Mouse (Mus musculus) hindbrain, embryonic 11.5 days (tissue): ENCODE measurements around the gene Tifa. TPM values are rescaled to one million over a fixed set of nuclear protein-coding genes. Genes with fewer than 3 reads are reported as not detected.
A peak's percentile ranks its signal among the peaks of the same experiment; 100 is the strongest.

Source experiments
- ATAC-seq: fragments of 200-750 bp; cut with Nextera tagmentation; 2 replicates; pipeline ENCODE4 v1.8.0; 2017; ENCODE audit warnings: mild to moderate bottlenecking, moderate TSS enrichment, moderate library complexity; ENCODE audit not compliant: low FRiP score
- DNase-seq: peaks from one replicate; pipeline ENCODE4 v3.0.0-alpha.2; 2015; ENCODE audit warnings: low spot score
- H3K27ac ChIP-seq: fragments of 300-500 bp; sonication (generic); 2 replicates; pipeline ENCODE4 v1.5.1; 2014; ENCODE audit warnings: mild to moderate bottlenecking, low read depth, low read length
- H3K27me3 ChIP-seq: fragments of 300-500 bp; sonication (generic); 2 replicates; pipeline ENCODE4 v1.6.1; 2014; ENCODE audit warnings: mild to moderate bottlenecking, low read length, moderate library complexity, mixed read lengths; ENCODE audit not compliant: control insufficient read depth, insufficient read depth
- H3K36me3 ChIP-seq: fragments of 300-500 bp; sonication (generic); 2 replicates; pipeline ENCODE4 v1.6.1; 2014; ENCODE audit warnings: mild to moderate bottlenecking, low read length, moderate library complexity, mixed read lengths; ENCODE audit not compliant: control insufficient read depth, insufficient read depth
- H3K4me1 ChIP-seq: fragments of 300-500 bp; sonication (generic); replicated peaks from 2 replicates; pipeline ENCODE4 v1.6.1; 2014; ENCODE audit warnings: low read length, mixed read lengths; ENCODE audit not compliant: control insufficient read depth, insufficient read depth
- H3K4me2 ChIP-seq: fragments of 300-500 bp; sonication (generic); replicated peaks from 2 replicates; pipeline ENCODE4 v1.6.1; 2014; ENCODE audit warnings: mild to moderate bottlenecking, low read depth, low read length
- H3K4me3 ChIP-seq: fragments of 300-500 bp; sonication (generic); 2 replicates; pipeline ENCODE4 v1.5.1; 2014; ENCODE audit warnings: low read depth, low read length
- H3K9ac ChIP-seq: fragments of 300-500 bp; sonication (generic); 2 replicates; pipeline ENCODE4 v1.6.1; 2014; ENCODE audit warnings: low read depth, low read length
- H3K9me3 ChIP-seq: fragments of 300-500 bp; sonication (generic); 2 replicates; pipeline ENCODE4 v1.6.1; 2016; ENCODE audit warnings: low read length; ENCODE audit not compliant: control insufficient read depth
- WGBS: fragments of 180-500 bp; shearing (Covaris S2); extraction: QIAGEN DNeasy Blood & Tissue Kit; methylation state at CpG from one replicate; pipeline ENCODE4 v1.1.7; 2014; 5-methylcytosine and 5-hydroxymethylcytosine counted together
- polyA plus RNA-seq: library from polyadenylated mRNA; unstranded; fragments of >200 nt; fragmentation: Nextera tagmentation; extraction: Ambion mirVana; gene quantifications from 2 replicates; pipeline ENCODE4 v1.2.1, GENCODE M21; 2014

The Tifa gene
- polyA plus RNA-seq, 1 experiment from 2014 or later = 4.5 TPM

DNA sequence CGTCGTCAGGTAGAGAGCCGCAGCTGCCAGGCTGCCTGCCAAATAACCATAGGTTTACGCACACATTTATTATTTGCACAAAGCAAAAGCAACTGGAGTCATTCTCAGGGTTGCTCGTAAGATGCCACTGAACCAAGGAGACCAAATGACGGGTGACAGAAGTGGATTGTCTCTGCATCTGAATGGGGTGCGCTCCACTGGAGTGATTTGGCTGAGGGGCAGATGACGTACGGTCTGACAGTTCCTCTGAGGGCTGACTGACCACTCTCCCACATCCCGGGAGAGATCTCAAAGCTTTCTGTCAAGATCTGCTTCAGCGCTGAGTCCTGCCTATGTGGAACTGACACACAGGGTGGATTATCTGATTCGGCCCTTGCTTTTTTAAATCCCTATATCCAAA lies 15.5 kb downstream of the Tifa start:
- Histone ChIP-seq H3K27ac (no peak overlapping the region), H3K4me2 (no peak overlapping the region), H3K36me3 (no peaks in the 10 kb centered on the region; the same call in 1 of the 2 replicates), H3K27me3 (no peaks in the 10 kb centered on the region), H3K4me3 (no peak overlapping the region), H3K4me1 (no peaks in the 10 kb centered on the region), H3K9me3 (no peaks in the 10 kb centered on the region), H3K9ac (no peak overlapping the region)
- ATAC-seq (no peak), DNase-seq (no peak)
- WGBS = 80% methylated on average over 12 of the region's 12 CpGs

DNA sequence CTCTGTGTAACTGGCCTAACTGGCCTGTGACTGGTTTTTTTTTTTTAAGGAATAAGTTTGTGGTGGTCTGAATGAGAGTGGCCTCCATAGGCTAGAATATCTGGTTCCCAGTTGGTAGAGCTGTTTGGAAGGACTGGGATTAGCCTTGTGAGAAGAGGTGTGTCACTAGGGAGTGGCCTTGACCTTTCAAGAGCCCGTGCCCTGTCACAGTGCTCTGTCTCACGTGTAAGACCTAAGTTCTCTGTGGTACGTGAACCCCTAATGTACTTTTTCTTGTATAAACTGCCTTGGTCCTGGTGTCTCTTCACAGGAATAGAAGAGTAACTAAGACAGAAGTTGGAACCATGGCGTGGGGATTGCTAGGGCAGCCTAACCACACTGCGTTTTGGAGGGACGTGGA lies 16.4 kb downstream of the Tifa start:
- DNase-seq (no peak), ATAC-seq (no peak)
- Histone ChIP-seq H3K9ac (no peak overlapping the region), H3K4me2 (no peak overlapping the region), H3K27me3 (no peaks in the 10 kb centered on the region), H3K36me3 (no peaks in the 10 kb centered on the region; the same call in 1 of the 2 replicates), H3K9me3 (no peaks in the 10 kb centered on the region), H3K27ac (no peak overlapping the region), H3K4me3 (no peak overlapping the region), H3K4me1 (no peaks in the 10 kb centered on the region)
- WGBS = 96% methylated on average over 6 of the region's 6 CpGs

GRCm38 (mm10) chr3:127807846-127808245 lies 18.2 kb downstream of the Tifa start:
- Histone ChIP-seq H3K4me1 (no peaks in the 10 kb centered on the region), H3K27ac (no peak overlapping the region), H3K4me2 (no peak overlapping the region), H3K4me3 (no peak overlapping the region), H3K9me3 (no peaks in the 10 kb centered on the region), H3K9ac (no peak overlapping the region), H3K36me3 (no peaks in the 10 kb centered on the region; the same call in 1 of the 2 replicates), H3K27me3 (no peaks in the 10 kb centered on the region)
- peak; percentile 19 for DNase-seq
- ATAC-seq = 0 out of 2 replicates have a peak, but pooled peaks have one; percentile 27
- 41% methylated on average over 5 of the region's 5 CpGs for whole genome bisulfite sequencing

DNA sequence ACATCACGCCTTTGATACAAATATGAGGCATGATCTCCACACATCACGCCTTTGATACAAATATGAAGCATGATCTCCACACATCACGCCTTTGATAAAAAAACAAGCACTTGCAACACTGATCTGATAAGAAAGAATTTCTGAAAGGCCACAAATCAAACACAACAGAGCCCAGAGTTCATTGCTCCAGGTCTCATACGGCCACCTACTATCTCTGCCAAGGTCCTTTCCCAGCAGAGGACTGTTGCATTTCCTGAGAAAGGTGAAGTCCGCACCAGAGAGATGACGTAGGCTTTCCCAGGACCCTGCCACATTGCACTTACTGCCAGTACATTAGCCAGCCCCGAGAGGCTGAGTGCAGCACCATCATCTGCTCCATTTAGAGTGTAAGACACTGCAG lies 19.5 kb downstream of the Tifa start:
- Histone ChIP-seq H3K4me1 (no peaks in the 10 kb centered on the region), H3K9ac (no peak overlapping the region), H3K27ac (no peak overlapping the region), H3K4me2 (no peak overlapping the region), H3K4me3 (no peak overlapping the region), H3K27me3 (no peaks in the 10 kb centered on the region), H3K36me3 (no peaks in the 10 kb centered on the region; the same call in 1 of the 2 replicates), H3K9me3 (no peaks in the 10 kb centered on the region)
- DNase-seq (no peak), ATAC-seq (no peak)
- 93% methylated on average over 7 of the region's 7 CpGs for WGBS

DNA sequence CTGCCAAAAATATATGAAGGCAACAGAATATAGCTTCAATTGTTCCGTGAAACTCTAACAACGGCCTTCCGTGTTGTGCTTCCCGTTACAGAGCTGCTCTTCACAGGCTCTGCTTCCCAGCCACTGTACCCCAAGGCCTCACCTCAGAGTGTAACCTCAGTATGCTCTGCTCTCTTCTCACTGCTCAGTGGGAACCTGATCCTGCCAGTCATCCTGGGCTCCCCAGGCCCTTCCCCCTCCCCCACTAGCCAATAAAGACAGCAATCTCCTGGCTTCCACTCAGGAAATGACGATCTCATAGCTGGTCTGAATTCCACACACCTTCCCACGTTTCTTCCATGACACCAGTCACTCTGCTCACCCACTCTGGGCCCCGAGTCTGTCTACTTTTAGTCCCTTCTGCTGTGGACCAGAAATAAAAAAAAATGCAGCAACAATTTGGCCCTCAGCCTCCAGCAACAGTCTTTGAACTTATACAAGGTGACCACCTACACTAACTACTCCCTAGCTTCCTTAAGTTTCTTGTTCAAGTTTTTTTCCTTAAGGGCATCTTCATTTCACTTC lies 27.6 kb downstream of the Tifa start:
- no peaks in the 10 kb centered on the region for H3K36me3 ChIP-seq
- no peaks in the 10 kb centered on the region for H3K4me1 ChIP-seq
- H3K9ac ChIP-seq = no peak overlapping the region
- H3K27me3 ChIP-seq = no peaks in the 10 kb centered on the region
- no peak overlapping the region for H3K27ac ChIP-seq
- no peaks in the 10 kb centered on the region for H3K9me3 ChIP-seq
- H3K4me3 ChIP-seq = no peak overlapping the region
- DNase-seq = no peak
- no peak overlapping the region for H3K4me2 ChIP-seq
- WGBS = 75% methylated on average over 7 of the region's 7 CpGs
- ATAC-seq = no peak

DNA sequence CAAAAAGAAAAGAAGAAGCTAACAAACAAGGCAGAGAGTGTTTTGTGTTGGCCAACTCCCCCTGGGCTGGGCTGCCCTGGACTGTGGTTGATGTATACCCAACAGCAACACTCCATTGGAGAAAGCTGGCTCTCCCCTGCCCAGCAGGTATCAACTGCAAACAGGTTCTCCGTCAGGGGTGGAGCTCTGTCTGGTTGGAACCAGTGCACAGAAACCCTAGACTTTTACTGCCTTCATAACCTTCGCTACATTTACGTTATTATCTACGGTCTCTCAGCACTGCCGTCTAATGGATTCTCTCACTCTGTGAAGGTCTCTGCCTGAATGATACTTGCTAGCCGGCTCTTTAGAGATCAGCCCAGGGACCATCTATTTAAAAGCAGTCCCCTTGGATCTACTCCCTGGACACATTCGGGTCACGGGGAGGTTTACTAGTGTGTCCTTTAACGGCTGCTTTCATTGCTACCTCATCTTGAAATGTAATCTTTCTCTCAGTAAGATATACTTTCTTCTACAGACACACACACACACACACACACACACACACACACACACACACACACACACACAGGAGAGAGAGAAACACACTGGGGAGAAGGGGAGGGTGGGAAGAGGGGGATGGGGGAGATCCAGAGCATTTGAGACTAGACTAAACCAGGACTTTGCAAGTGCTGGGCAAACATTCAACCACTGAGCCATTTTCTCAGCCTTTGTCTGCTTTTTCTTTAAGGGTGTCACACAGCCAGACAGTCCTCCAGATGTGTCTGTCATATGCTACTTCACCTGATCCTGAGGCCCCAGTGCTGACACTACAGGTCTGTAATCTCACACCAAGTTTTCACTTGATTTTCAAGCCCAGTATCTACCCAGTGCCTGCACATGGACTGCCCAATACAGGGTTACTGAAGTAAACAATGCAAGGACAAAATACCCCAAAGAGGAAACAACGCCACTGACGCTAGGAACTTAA lies 29.4 kb downstream of the Tifa start:
- H3K9me3 ChIP-seq = no peaks in the 10 kb centered on the region
- DNase-seq (no peak), ATAC-seq (no peak)
- WGBS = 89% methylated on average over 11 of the region's 11 CpGs
- no peak overlapping the region for H3K4me3 ChIP-seq
- H3K36me3 ChIP-seq = no peaks in the 10 kb centered on the region
- no peak overlapping the region for H3K4me2 ChIP-seq
- H3K27ac ChIP-seq = no peak overlapping the region
- no peaks in the 10 kb centered on the region for H3K27me3 ChIP-seq
- no peaks in the 10 kb centered on the region for H3K4me1 ChIP-seq
- no peak overlapping the region for H3K9ac ChIP-seq

DNA sequence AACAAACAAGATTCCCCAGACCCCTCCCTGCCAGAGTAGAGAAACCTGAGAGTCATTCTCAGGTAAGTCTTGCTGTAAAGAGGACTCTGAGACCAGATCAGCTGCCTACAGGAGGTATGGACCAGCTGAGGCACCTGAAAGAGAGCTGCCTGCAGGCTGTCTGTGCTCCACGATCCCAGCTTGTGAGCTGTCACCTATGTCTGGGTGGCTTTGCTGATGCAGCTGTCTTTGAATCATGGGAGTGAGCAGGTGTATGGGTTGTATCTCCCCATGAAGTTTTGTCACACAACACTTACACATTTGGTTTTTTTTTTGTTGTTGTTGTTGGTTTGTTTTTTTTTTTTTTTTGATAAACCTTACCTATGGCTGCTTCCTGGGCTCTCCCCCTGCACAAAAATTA lies 30.8 kb downstream of the Tifa start:
- no peak overlapping the region for H3K9ac ChIP-seq
- no peaks in the 10 kb centered on the region for H3K9me3 ChIP-seq
- ATAC-seq (no peak), DNase-seq (no peak)
- 73% methylated on average over 1 of the region's 1 CpGs for WGBS
- no peak overlapping the region for H3K27ac ChIP-seq
- H3K27me3 ChIP-seq = no peaks in the 10 kb centered on the region
- no peak overlapping the region for H3K4me2 ChIP-seq
- H3K36me3 ChIP-seq = no peaks in the 10 kb centered on the region
- no peak overlapping the region for H3K4me3 ChIP-seq
- no peaks in the 10 kb centered on the region for H3K4me1 ChIP-seq

GRCm38 (mm10) chr3:127821209-127821608 lies 31.6 kb downstream of the Tifa start:
- H3K4me2 ChIP-seq = no peak overlapping the region
- H3K36me3 ChIP-seq = no peaks in the 10 kb centered on the region
- H3K4me3 ChIP-seq = no peak overlapping the region
- DNase-seq (no peak), ATAC-seq (no peak)
- H3K27ac ChIP-seq = no peak overlapping the region
- H3K9me3 ChIP-seq = no peaks in the 10 kb centered on the region
- H3K27me3 ChIP-seq = no peaks in the 10 kb centered on the region
- no peaks in the 10 kb centered on the region for H3K4me1 ChIP-seq
- H3K9ac ChIP-seq = no peak overlapping the region
- WGBS = 86% methylated on average over 5 of the region's 5 CpGs
